Mouse (Mus musculus) megakaryocyte, embryonic 14.5 days (primary cell): ENCODE measurements around the gene 1110059E24Rik.

Experiments
- FLI1 ChIP-seq: IDR thresholded peaks from 2 replicates; pipeline ENCODE4 v1.6.1; 2012; ENCODE audit warnings: low read length, inconsistent platforms, mixed read lengths
- GATA1 ChIP-seq: IDR thresholded peaks from 3 replicates; pipeline ENCODE4 v1.6.1; 2012; ENCODE audit warnings: mixed read lengths, low read length, inconsistent platforms, borderline replicate concordance

DNA sequence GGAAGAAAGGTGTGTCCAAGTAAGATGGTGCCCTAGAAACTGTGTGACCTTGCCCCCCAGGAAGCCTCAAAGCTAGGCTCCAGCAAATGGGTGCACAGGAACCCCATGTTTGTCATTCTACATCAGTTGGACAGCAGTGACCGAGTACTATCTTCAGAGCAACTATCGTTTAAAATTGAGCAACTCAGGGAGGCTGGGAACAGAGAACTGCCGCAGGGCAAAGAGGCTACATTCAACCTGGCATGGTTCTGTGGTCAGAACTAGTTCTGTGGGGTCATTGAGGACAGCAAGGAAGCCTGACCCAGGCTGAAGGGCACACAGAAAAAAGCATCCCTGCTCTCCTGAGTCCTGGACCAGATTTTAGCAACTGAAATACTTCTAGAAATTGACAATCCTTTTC lies 37.0 kb downstream of the 1110059E24Rik start:
- TF ChIP-seq GATA1 (no peak), FLI1 (no peak)
